Mouse (Mus musculus) fat pad, adult 2 months (tissue): ENCODE measurements around the gene Bola3.

ENCODE experiments used
- DNase-seq: peaks from one replicate; pipeline ENCODE4 v3.0.0-alpha.2; 2011; ENCODE audit warnings: low read depth, low spot score; ENCODE audit errors: extremely low read depth

Bola3 gene

GRCm38 (mm10) chr6:83348873-83349272, at the start of gene Bola3:
Gene Bola3 (plus strand): TSS chr6:83349147.
- DNase-seq: peak; percentile 54

DNA sequence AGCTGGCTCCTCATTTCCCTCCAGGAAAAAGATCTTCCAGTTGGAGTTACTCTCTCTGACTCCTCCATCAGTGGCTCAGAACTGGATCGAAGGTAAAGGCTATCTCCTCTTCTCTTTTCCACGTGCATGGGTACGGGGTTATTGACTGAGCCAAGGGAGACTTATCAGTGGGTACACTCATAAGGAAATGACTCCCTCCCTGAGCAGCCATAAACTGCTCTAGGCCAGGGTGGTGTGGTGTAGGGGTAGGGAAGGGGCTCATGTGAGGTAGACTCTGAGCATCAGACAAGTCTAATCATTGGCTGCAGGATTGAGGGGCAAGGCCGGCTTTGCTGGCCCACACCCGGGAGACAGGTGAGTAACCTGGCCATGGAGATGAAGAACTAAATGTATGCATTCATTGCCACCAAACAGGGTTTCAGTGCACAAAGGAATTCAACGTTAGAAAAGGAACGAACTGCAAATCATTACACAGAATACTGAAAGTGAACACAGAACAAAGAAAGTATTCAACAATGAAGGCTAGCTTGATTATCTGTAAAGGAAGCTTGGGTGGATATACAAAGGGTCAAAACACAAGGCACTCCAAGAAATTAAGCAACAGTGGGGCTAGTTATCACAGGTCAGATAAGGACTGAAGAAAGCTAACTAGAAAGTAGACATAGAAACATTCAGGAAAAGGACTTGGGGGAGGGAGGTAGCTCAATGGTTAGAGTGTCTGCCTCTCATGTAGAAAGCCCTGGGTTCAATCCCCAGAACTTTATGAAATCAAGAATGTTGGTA, 48.3 kb upstream of the Bola3 start:
- no peak for DNase-seq

GRCm38 (mm10) chr6:83301294-83301693, 47.7 kb upstream of the Bola3 start:
- no peak for DNase-seq

GRCm38 (mm10) chr6:83302264-83302663, 46.7 kb upstream of the Bola3 start:
- DNase-seq: peak; percentile 67

- no peak for DNase-seq
Observed at GRCm38 (mm10) chr6:83309017-83309416, 39.9 kb upstream of the Bola3 start.

GRCm38 (mm10) chr6:83311206-83311605, 37.7 kb upstream of the Bola3 start:
- DNase-seq: no peak

DNA sequence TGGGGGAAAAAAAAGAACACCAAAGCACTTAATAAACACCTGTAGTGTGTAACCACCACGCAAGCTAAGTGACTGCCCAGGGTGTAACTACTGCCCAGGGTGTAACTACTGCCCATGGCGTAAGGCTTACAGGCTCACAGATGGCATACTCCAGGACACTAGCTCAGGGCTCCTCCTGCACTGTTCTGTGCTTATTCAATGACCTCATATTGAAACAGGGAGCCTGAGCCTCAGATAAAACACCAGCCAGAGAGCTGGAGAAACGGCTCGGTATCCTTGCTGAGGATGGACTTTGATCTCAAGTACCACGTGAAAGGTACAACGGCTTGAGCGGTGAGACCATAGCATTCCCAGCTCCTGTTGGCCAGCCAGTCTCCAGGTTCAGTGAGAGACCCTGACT, 36.9 kb upstream of the Bola3 start:
- DNase-seq: no peak

DNA sequence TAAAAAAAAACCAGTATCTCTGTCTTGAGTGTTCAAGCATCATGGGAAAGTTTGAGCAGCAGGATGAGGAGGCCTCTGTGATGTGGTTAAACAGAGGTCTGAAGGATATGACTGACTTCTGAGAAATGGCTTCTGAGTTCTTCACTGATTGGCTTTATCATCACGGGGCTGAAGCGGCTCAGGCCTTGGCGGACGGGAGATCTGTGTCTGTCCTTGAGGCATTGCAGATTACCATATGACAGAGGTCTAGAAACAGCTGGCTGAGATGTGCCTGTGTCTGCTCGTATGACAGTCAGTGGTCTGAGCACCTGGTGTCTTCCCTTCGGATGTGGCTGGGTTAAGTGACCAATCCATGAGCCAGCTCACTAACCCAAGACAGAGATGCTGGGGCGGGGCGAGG, 36.4 kb upstream of the Bola3 start:
- no peak for DNase-seq

- peak; percentile 73 for DNase-seq
Observed at GRCm38 (mm10) chr6:83315293-83315692, 33.7 kb upstream of the Bola3 start.

DNA sequence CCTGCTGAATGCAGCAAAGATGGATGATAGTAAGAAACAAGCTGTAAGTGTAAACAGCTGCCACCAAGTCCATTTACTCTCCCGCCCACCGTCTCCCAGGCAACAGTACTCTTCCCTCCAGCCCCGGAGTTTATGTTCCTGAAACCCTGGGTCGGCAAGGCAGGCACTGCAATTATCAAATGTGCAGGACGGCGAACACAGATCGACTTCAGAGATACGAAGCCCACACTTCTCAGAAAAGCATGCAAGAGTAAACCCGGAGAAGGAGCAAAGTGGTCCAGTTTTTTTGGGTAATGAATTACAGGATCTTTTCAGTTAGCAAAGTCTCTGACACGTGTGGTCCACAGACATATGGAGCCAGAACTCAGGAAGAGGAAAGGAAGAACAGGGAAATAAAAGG, 32.9 kb upstream of the Bola3 start:
- DNase-seq: no peak

DNA sequence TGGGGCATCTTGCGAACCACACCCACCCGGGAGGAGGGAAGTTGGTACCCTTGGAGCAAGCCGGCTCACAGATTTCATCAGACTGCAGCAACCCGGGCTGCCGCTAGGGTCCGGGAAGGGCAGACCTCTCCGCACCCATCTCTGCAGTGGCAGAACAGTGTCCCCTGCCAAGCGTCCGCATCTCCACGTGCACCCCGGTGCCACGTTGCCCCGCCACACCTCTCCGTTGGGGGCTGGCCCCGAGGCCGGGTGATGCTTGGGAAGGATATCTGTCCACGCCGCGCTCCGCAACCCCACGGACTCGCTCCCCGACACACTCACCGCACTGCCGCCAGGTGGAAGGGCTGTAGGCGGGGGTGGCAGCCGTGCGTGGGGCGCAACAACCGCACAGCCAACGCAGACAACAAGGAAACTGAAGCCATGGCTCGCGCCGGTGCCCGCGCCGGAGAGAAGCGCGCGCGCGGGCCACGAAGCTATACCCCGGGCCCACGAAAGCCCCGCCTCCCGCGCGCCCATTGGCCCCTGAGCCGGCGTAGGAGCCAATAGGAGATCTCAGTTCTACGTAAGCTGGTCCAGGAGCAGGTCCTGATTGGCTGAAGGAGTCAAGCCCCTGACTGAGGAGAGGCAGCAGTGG, 31.7 kb upstream of the Bola3 start:
- DNase-seq: no peak

- no peak for DNase-seq
Observed at GRCm38 (mm10) chr6:83321927-83322326, 27.0 kb upstream of the Bola3 start.

- peak; percentile 100 for DNase-seq
Observed at GRCm38 (mm10) chr6:83322794-83323193, 26.2 kb upstream of the Bola3 start.

- no peak for DNase-seq
Observed at GRCm38 (mm10) chr6:83323652-83324419, 25.1 kb upstream of the Bola3 start.

GRCm38 (mm10) chr6:83325525-83326393, 23.2 kb upstream of the Bola3 start, which contains the start of the genes Mthfd2 and Mob1a:
Gene Mthfd2 (minus strand): TSS chr6:83325908.
Gene Mob1a (plus strand): TSS chr6:83326016.
- DNase-seq: peak; percentile 56

DNA sequence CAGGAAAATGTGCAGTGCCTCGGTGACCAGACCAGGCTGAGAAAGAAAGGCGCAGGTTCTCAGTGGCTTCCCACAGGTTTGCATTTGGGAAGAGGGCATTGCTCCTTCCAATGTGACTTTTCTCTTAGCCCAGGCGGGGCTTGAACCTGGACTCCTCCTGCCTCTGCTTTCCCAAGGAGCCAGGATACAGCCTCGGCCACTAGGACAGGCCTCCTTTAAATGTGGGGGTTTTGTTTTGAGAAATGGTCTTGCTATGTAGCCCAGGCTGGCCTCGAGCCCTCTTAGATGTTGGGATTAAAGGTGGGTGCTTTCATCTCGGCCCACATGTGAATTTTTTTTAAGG, 22.6 kb upstream of the Bola3 start:
- no peak for DNase-seq

GRCm38 (mm10) chr6:83326761-83327160, 22.2 kb upstream of the Bola3 start:
- no peak for DNase-seq

GRCm38 (mm10) chr6:83327591-83328190, 21.3 kb upstream of the Bola3 start:
- DNase-seq: no peak

- DNase-seq: no peak
Observed at GRCm38 (mm10) chr6:83341387-83341786, 7.6 kb upstream of the Bola3 start.

GRCm38 (mm10) chr6:83342957-83343356, 6.0 kb upstream of the Bola3 start:
- DNase-seq: no peak
